Mouse (Mus musculus) forebrain, embryonic 15.5 days (tissue): Measurements from ENCODE around the gene Rell1. TPM values are rescaled to one million over a fixed set of nuclear protein-coding genes. Genes with fewer than 3 reads are reported as not detected.

ENCODE experiments used
- ATAC-seq: fragments of 200-750 bp; cut with Nextera tagmentation; replicated peaks from 2 replicates; pipeline ENCODE4 v1.8.0; 2017; ENCODE audit warnings: mild to moderate bottlenecking, moderate TSS enrichment, moderate library complexity
- H3K27ac ChIP-seq: fragments of 300-500 bp; sonication (generic); replicated peaks from 2 replicates; pipeline ENCODE4 v1.5.1; 2015; ENCODE audit warnings: mild to moderate bottlenecking, inconsistent platforms
- H3K27me3 ChIP-seq: fragments of 300-500 bp; sonication (generic); 2 replicates; pipeline ENCODE4 v1.6.1; 2015; ENCODE audit warnings: inconsistent platforms
- H3K36me3 ChIP-seq: fragments of 300-500 bp; sonication (generic); 2 replicates; pipeline ENCODE4 v1.6.1; 2015; ENCODE audit warnings: mild to moderate bottlenecking, inconsistent platforms
- H3K4me1 ChIP-seq: fragments of 300-500 bp; sonication (generic); 2 replicates; pipeline ENCODE4 v1.6.1; 2015; ENCODE audit warnings: inconsistent platforms
- H3K4me2 ChIP-seq: fragments of 300-500 bp; sonication (generic); replicated peaks from 2 replicates; pipeline ENCODE4 v1.6.1; 2015; ENCODE audit warnings: mild to moderate bottlenecking, inconsistent platforms
- H3K4me3 ChIP-seq: fragments of 300-500 bp; sonication (generic); 2 replicates; pipeline ENCODE4 v1.5.1; 2015; ENCODE audit warnings: mild to moderate bottlenecking, inconsistent platforms
- H3K9ac ChIP-seq: fragments of 300-500 bp; sonication (generic); replicated peaks from 2 replicates; pipeline ENCODE4 v1.6.1; 2015; ENCODE audit warnings: mild to moderate bottlenecking, inconsistent platforms
- H3K9me3 ChIP-seq: fragments of 300-500 bp; sonication (generic); 2 replicates; pipeline ENCODE4 v1.6.1; 2016; ENCODE audit warnings: inconsistent platforms
- WGBS: fragments of 180-500 bp; shearing (Covaris S2); methylation state at CpG from one replicate; pipeline ENCODE4 v1.1.7; 2015; ENCODE audit warnings: mixed read lengths; 5-methylcytosine and 5-hydroxymethylcytosine counted together
- polyA plus RNA-seq: library from polyadenylated mRNA; unstranded; fragments of >200 nt; fragmentation: Nextera tagmentation; extraction: Ambion mirVana; gene quantifications from 2 replicates; pipeline ENCODE4 v1.2.1, GENCODE M21; 2015

The Rell1 gene
- polyA plus RNA-seq, 1 experiment from 2014 or later: 14.1 TPM

DNA sequence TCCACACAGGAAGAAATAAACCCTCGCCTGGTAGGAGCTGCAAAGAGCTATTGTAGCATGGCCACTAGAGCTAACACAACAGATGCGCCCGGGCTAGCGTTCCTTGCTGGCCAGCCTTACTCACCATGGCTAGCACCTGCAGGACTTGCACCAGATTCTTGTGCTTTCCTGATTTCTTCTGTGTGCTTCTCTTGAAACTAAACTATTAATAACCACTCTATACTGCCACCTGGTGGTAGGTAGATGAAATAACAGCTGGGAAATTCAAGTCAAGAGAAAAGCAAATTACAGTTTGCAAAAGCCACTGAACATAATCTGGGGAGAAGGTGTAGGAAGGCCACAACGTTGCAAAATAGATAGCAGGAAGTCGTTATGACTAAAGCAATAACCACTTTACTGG lies 82.0 kb downstream of the Rell1 start:
- whole genome bisulfite sequencing: 37% methylated on average over 6 of the region's 6 CpGs
- H3K9ac ChIP-seq: no peak overlapping the region
- no peak for ATAC-seq
- H3K27ac ChIP-seq: no peak overlapping the region
- H3K9me3 ChIP-seq: no peaks in the 10 kb centered on the region
- H3K36me3 ChIP-seq: no peaks in the 10 kb centered on the region
- H3K27me3 ChIP-seq: no peaks in the 10 kb centered on the region
- H3K4me1 ChIP-seq: no peaks in the 10 kb centered on the region
- no peak overlapping the region for H3K4me2 ChIP-seq
- H3K4me3 ChIP-seq: no peak overlapping the region

DNA sequence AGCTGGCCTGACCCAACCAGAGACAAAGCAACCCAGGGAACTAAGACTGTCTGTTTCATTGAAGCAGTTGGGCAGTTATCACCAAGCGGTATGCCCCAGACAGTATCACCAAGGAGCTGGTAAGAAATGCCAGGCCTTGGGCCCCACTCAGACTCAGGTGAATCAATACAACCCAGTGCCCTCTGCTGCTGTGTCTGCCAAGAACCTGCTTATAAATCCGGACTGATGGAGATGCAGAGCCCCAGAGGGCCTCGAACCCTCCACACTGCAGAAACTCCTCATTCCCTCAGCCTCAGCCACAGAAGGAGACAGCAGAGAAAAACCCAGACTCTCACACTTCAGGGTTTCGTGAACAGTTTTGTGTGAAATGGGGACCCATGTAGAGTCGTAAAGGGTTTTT lies 82.4 kb downstream of the Rell1 start:
- H3K36me3 ChIP-seq: no peaks in the 10 kb centered on the region
- no peaks in the 10 kb centered on the region for H3K9me3 ChIP-seq
- ATAC-seq: 0 out of 2 replicates have a peak, but pooled peaks have one; percentile 32
- H3K4me2 ChIP-seq: no peak overlapping the region
- H3K27ac ChIP-seq: no peak overlapping the region
- no peaks in the 10 kb centered on the region for H3K27me3 ChIP-seq
- WGBS: 91% methylated on average over 5 of the region's 5 CpGs
- no peak overlapping the region for H3K4me3 ChIP-seq
- no peaks in the 10 kb centered on the region for H3K4me1 ChIP-seq
- H3K9ac ChIP-seq: no peak overlapping the region

DNA sequence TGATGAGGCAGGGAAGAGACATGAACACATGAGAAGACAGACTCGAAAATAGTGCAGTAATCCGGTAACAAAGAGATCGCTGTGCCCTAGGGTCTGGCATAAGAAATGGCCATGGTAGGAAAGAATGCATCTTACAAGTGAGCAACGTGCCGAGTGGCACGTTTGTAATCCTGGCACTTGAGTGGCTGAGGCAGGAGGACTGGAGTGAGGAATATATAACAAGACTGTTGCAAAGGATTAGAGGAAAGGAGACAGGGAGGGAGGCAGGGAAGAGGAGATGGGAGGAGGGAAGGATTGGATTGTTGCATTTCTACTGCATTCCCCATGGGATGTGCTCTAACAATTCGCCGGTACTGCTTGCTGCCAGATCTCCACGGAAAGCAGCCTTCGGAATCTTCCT lies 89.7 kb downstream of the Rell1 start:
- Histone ChIP-seq H3K4me2 (no peak overlapping the region), H3K9me3 (no peaks in the 10 kb centered on the region), H3K27ac (no peak overlapping the region), H3K9ac (no peak overlapping the region), H3K4me1 (no peaks in the 10 kb centered on the region), H3K4me3 (no peak overlapping the region), H3K36me3 (no peaks in the 10 kb centered on the region), H3K27me3 (no peaks in the 10 kb centered on the region)
- no peak for ATAC-seq
- 55% methylated on average over 10 of the region's 10 CpGs for WGBS

DNA sequence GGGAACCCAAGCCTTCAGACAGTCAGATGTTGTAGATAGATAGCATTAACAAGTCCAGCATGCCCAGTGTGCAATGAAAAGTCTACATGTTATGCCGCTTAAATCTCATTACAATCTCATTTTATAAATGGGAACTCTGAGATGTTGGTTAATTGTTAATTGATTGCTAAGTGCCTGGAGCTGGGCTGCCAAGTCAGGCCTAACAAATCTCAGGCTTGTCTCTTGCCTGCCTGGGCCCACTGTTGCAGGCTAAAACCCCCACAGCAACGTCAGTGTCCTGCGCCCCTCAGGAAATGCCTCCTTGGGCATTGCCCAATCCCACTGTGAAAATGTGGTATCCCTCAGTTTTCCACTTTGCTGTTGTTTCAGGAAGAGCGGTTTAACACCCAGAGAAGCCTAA lies 92.6 kb downstream of the Rell1 start:
- 86% methylated on average over 4 of the region's 4 CpGs for WGBS
- Histone ChIP-seq H3K4me2 (no peak overlapping the region), H3K9ac (no peak overlapping the region), H3K27me3 (no peaks in the 10 kb centered on the region), H3K4me3 (no peak overlapping the region), H3K27ac (no peak overlapping the region), H3K4me1 (peaks cover 9% of the 10 kb centered on the region; the same call in 1 of the 2 replicates), H3K36me3 (no peaks in the 10 kb centered on the region), H3K9me3 (no peaks in the 10 kb centered on the region)
- no peak for ATAC-seq

DNA sequence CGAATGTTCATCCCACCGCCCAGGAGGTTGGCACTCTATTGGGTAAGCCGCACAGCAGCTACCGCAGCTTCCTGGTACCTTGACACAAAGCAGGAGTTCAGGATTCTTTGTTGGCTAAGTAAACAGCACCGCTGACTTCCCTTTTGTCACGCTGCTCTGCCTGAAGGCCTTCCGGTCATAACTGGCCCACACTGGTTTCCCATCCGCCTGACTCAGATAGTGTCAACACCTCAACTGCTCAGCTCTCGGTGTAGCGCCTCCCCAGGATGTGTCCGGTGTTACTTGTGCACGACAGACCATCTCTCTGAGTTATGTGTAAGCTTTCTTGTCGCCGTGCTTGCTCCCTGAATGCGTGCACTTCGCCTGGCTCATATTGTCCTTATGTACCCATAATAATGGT lies 93.8 kb downstream of the Rell1 start:
- WGBS: 82% methylated on average over 16 of the region's 16 CpGs
- Histone ChIP-seq H3K4me1 (peaks cover 9% of the 10 kb centered on the region; the same call in 1 of the 2 replicates), H3K27ac (no peak overlapping the region), H3K4me3 (no peak overlapping the region), H3K36me3 (no peaks in the 10 kb centered on the region), H3K9me3 (no peaks in the 10 kb centered on the region), H3K27me3 (no peaks in the 10 kb centered on the region), H3K9ac (no peak overlapping the region), H3K4me2 (no peak overlapping the region)
- no peak for ATAC-seq

DNA sequence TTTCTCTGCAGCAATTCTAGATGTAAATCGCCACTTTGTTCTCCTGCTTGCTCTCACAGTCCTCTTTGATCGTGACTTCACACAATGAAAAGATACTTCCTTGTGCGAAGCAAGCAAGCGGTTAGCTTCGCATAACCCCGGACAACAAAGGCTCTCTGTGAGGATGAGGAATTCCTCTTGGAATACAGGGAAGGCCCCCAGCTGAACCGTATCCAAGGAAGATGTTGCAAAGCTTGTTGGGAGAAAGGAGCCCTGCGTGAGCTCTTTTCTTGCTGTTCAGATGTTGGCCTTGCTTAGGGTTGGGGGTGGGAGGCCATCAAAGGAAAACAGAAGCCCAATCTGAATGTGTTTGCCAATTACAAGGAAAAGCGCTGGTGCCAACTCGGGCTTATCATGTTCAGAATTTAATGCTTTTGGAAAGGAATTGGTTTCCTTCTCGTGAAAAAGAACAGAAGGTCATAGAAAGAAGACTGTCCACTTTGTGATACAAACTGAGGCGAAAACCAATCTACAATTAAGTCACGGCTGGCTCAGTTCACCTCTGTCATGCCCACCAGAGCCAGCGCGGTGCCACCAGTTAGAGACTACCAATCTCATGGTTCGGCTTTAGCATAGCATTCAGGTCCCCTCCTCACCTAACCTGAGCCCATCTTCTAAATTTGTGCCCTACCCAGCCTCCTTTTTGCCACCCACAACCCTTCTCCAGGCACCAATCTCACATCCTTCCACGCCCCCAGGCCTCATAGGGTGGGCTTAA lies 96.3 kb downstream of the Rell1 start:
- Histone ChIP-seq H3K27me3 (no peaks in the 10 kb centered on the region), H3K36me3 (no peaks in the 10 kb centered on the region), H3K4me3 (no peak overlapping the region), H3K9ac (no peak overlapping the region; the same call in 1 of the 2 replicates), H3K27ac (peak overlapping the region; percentile 17; the same call in 1 of the 2 replicates), H3K9me3 (no peaks in the 10 kb centered on the region), H3K4me1 (peaks cover 9% of the 10 kb centered on the region; the same call in 1 of the 2 replicates), H3K4me2 (peak overlapping the region; percentile 0; the same call in 1 of the 2 replicates)
- 25% methylated on average over 17 of the region's 17 CpGs for WGBS
- ATAC-seq: peak; percentile 73

DNA sequence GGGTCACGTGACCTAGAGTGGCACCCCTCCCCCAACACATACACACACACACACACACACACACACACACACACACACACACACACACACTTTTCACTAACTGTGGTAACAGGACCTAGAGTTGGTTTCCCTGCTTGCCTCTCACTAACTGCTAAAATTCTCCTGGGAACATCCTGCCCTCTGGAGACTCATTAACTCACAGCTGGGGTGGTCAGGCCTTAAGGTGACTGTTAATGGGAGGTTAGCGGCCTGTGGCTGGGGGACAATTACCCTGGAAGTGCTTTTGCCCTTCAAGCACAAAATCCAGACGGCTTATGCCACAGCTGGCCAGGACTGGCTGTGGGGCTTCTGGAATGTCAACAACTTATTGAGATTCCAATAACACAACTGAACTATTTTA lies 101.3 kb downstream of the Rell1 start:
- Histone ChIP-seq H3K4me2 (no peak overlapping the region), H3K9ac (no peak overlapping the region), H3K9me3 (no peaks in the 10 kb centered on the region), H3K27me3 (no peaks in the 10 kb centered on the region), H3K4me3 (no peak overlapping the region), H3K36me3 (no peaks in the 10 kb centered on the region), H3K4me1 (peaks cover 5% of the 10 kb centered on the region; the same call in 1 of the 2 replicates), H3K27ac (no peak overlapping the region)
- ATAC-seq: no peak
- WGBS: 32% methylated on average over 3 of the region's 3 CpGs

DNA sequence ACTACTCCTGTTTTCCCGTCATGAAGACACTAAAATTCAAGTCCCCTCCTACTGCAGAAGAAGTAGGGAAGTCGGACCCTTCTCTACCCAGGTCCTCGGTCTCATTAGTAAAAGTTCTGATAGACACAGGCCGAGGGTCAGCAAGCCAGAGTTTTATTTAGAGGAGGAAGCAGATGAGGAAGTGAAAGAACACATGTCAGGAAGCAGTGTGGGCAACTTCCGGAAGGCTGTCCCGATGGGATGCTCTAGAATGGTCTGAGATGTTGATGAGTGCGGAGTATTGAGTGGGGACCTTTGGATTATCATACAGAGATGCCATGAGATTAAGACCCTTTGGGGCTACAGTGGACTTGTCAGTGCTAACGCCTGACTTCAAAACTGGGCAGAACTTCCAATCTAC lies 109.8 kb downstream of the Rell1 start:
- Histone ChIP-seq H3K27me3 (no peaks in the 10 kb centered on the region), H3K36me3 (no peaks in the 10 kb centered on the region), H3K4me3 (no peak overlapping the region), H3K9ac (no peak overlapping the region), H3K9me3 (no peaks in the 10 kb centered on the region), H3K4me2 (no peak overlapping the region), H3K27ac (no peak overlapping the region), H3K4me1 (no peaks in the 10 kb centered on the region)
- ATAC-seq: no peak
- WGBS: 91% methylated on average over 8 of the region's 8 CpGs

Other genes starting within 250 kb of the Rell1 start
- 3.9 and 4.1 TPM in 2 replicates for gene 0610040J01Rik, start 156.5 kb downstream of the Rell1 start, polyA plus RNA-seq
- gene Pgm2, start 124.1 kb upstream of the Rell1 start, polyA plus RNA-seq: 27.7 and 28.4 TPM in 2 replicates
- 12.2 and 12.3 TPM in 2 replicates for gene Tbc1d1, start 187.4 kb upstream of the Rell1 start, polyA plus RNA-seq